16 mouse cellular contexts compared by ENCODE assay signal in the genomic region with DNA sequence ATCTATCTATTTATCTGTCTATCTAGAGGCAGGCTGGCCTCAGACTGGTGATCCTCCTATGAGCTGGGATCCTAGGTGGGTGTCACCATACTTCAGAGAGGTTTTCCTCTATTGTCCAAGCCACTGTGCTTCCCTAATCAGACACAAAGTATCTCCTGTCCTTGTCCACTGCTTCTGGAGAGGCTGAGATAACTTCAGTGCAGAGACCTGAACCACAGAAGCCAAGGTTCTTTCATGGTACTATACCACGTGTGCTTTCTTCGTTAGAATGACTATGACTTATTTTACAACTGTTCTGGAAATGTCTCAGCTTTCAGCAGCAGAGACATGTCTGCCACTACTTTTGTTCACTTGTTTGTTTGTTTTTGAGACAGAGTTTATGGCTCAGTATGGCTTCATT. TPM values are rescaled to one million over a fixed set of nuclear protein-coding genes. Genes with fewer than 3 reads are reported as not detected.
"Had no signal": no experiment of that assay in that cellular context is flagged by ENCODE, and none has a peak within 500 bp of the region (broad histone marks: within the 10 kb centered on the region; RNA-seq: fewer than 3 reads in every experiment).

No protein-coding gene starts in this region.

- DNase-seq: kidney, adult 18-20 months; kidney, adult 9 months; kidney, postnatal 14 days; kidney, postnatal 4 days; lung, adult 2 months; lung, postnatal 14 days; midbrain, embryonic 14.5 days; right cerebral cortex, postnatal 14 days; right cerebral cortex, postnatal 4 days; thymus, postnatal 25 days had no signal

- H3K4me2 ChIP-seq: midbrain, embryonic 11.5 days had no signal

- ATAC-seq: inflammation-experienced regulatory T-cells, adult 6 months; intestine, embryonic 16.5 days had no signal

- H3K27ac ChIP-seq: macrophage; stomach, postnatal 0 days had no signal

- H3K4me3 ChIP-seq: megakaryocyte, embryonic 14.5 days had no signal

RNA-seq across cellular contexts. Expression of a gene that starts 22.2 kb away (rescaled TPM):
- polyA plus RNA-seq: inflammation-experienced regulatory T-cells, adult 6 months; macrophage had no signal
